8 mouse cellular contexts compared by ENCODE assay signal in genomic region chr19:15837715-15838175, GRCm38 (mm10).
A peak's percentile ranks its signal among the peaks of the same experiment; 100 is the strongest.
DNase-seq lines count a peak whose midpoint lies in the region; TF ChIP-seq lines count a peak whose summit lies in the region.

No protein-coding gene starts in this region.

- H3K4me3 ChIP-seq in kidney, adult 2 months (ENCODE audit: insufficient read depth, low read depth, low read length) = no peak overlapping the region

- TF ChIP-seq POLR2A in kidney, adult 2 months (IDR thresholded peaks at IDR 0.05; ENCODE audit: low read depth, low read length) = no peak

- DNase-seq in heart, adult 9 months (ENCODE audit: low spot score in 2 of 2) = peak; percentile 3 to 27
- no peak for DNase-seq in heart, postnatal 25 days (ENCODE audit: low spot score)
- DNase-seq in brain, embryonic 18.5 days (ENCODE audit: low read depth, low spot score) = peak; percentile 36
- peak; percentile 54 for DNase-seq in kidney, adult 2 months
- DNase-seq in mesoderm, embryonic 11.5 days (ENCODE audit: low read depth, low spot score) = peak; percentile 65
- DNase-seq in layer of hippocampus, adult 18-20 months (ENCODE audit: low spot score in 2 of 2) = no peak
- DNase-seq in adrenal gland, postnatal 10 days = no peak
- no peak for DNase-seq in adrenal gland, adult 8-10 months

- no peak for TF ChIP-seq CTCF in kidney, adult 2 months (conservative IDR thresholded peaks at IDR 0.05; ENCODE audit: insufficient read depth, insufficient read length, low read depth, low read length)

- intact Hi-C loops in heart, postnatal 25 days (cut with DNase I) = no loop called here

- no peak overlapping the region for H3K27ac ChIP-seq in kidney, adult 2 months (ENCODE audit: insufficient read depth, low read depth, low read length)

- no peaks in the 10 kb centered on the region for H3K4me1 ChIP-seq in kidney, adult 2 months (ENCODE audit: control insufficient read depth, insufficient read depth, low read length)

- H3K27me3 ChIP-seq in kidney, adult 2 months (replicated peaks; ENCODE audit: control insufficient read depth, insufficient read depth, low read length) = no peaks in the 10 kb centered on the region

- H3K36me3 ChIP-seq in kidney, adult 2 months (ENCODE audit: control insufficient read depth, insufficient read depth, low read length) = no peaks in the 10 kb centered on the region

- 10% methylated on average over 1 of the region's 1 CpGs for WGBS in kidney, adult 2 months

Comparison
In these comparisons a context has a peak if more than half of its experiments do, and no peak if none do; other contexts are left out.
1. DNase-seq: peak in heart, adult 9 months (2 of 2), brain, embryonic 18.5 days (single experiment), kidney, adult 2 months (single experiment) and mesoderm, embryonic 11.5 days (single experiment); none in heart, postnatal 25 days (single experiment), layer of hippocampus, adult 18-20 months (0 of 2), adrenal gland, postnatal 10 days (single experiment) and adrenal gland, adult 8-10 months (single experiment).